Mouse (Mus musculus): ENCODE results near the gene Ubxn6. TPM values are rescaled to one million over a fixed set of nuclear protein-coding genes. Genes with fewer than 3 reads are reported as not detected.
A peak's percentile ranks its signal among the peaks of the same experiment; 100 is the strongest.
"Not testable (repeated sequence)": the region's sequence is repeated elsewhere in the genome, so short reads cannot be mapped to it uniquely, and the experiment has no call there.

Ubxn6 gene
- total RNA-seq (2021) = 10 to 100 TPM; 57.6 to 61.3 TPM

GRCm38 (mm10) chr17:56074827-56075208 is at the start of gene Ubxn6:
Gene Ubxn6 (minus strand): TSS chr17:56075028.
- DNase-seq = peak; percentile 96 to 98
- intact Hi-C loops (cut with DNase I) = no loop called here

GRCm38 (mm10) chr17:56123681-56124340 is 49.0 kb upstream of the Ubxn6 start:
- intact Hi-C loops (cut with DNase I) = no loop called here
- DNase-seq = peak in 1 of 2 experiments; percentile 12

GRCm38 (mm10) chr17:56123161-56123560 is 48.3 kb upstream of the Ubxn6 start:
- peak in 1 of 2 experiments; percentile 3 for DNase-seq
- intact Hi-C loops (cut with DNase I) = no loop called here

GRCm38 (mm10) chr17:56121826-56122225 is 47.0 kb upstream of the Ubxn6 start, which contains the start of gene Lrg1:
Gene Lrg1 (minus strand): TSS chr17:56122001.
- DNase-seq = no peak
- intact Hi-C loops (cut with DNase I) = no loop called here

- DNase-seq = peak; percentile 73 to 77
- intact Hi-C loops (cut with DNase I) = no loop called here
Measured at GRCm38 (mm10) chr17:56119981-56120880, 45.4 kb upstream of the Ubxn6 start.

GRCm38 (mm10) chr17:56119431-56119830 is 44.6 kb upstream of the Ubxn6 start:
- intact Hi-C loops (cut with DNase I) = no loop called here
- DNase-seq = no peak

- peak; percentile 69 to 77 for DNase-seq
- intact Hi-C loops (cut with DNase I) = no loop called here
Measured at GRCm38 (mm10) chr17:56117251-56117710, 42.5 kb upstream of the Ubxn6 start, which contains the start of gene Plin5. Gene Plin5 (minus strand): TSS chr17:56117596.

- intact Hi-C loops (cut with DNase I) = no loop called here
- no peak for DNase-seq
Measured at GRCm38 (mm10) chr17:56116193-56116592, 41.4 kb upstream of the Ubxn6 start.

- intact Hi-C loops (cut with DNase I) = loop anchor here (5.0 kb wide), 1 partner anchor 145 kb away; the partner anchor contains the start of gene Fem1a
- no peak for DNase-seq
Measured at GRCm38 (mm10) chr17:56112743-56113142, 37.9 kb upstream of the Ubxn6 start.

GRCm38 (mm10) chr17:56111864-56112263 is 37.0 kb upstream of the Ubxn6 start:
- DNase-seq = peak; percentile 70 to 73
- intact Hi-C loops (cut with DNase I) = loop anchor here (5.0 kb wide), 1 partner anchor 145 kb away; the partner anchor contains the start of gene Fem1a

- no peak for DNase-seq
- intact Hi-C loops (cut with DNase I) = loop anchor here (5.0 kb wide), 1 partner anchor 146 kb away; the partner anchor contains the start of gene Fem1a
Measured at GRCm38 (mm10) chr17:56111021-56111420, 36.2 kb upstream of the Ubxn6 start.

GRCm38 (mm10) chr17:56110571-56110970 is 35.7 kb upstream of the Ubxn6 start:
- intact Hi-C loops (cut with DNase I) = loop anchor here (5.0 kb wide), 1 partner anchor 147 kb away; the partner anchor contains the start of gene Fem1a
- peak; percentile 54 to 63 for DNase-seq

GRCm38 (mm10) chr17:56109219-56110051 is 34.6 kb upstream of the Ubxn6 start, which contains the start of gene Plin4:
Gene Plin4 (minus strand): TSS chr17:56109803.
- intact Hi-C loops (cut with DNase I) = loop anchor here (5.0 kb wide), 1 partner anchor 148 kb away; the partner anchor contains the start of gene Fem1a
- peak; percentile 69 to 74 for DNase-seq

- intact Hi-C loops (cut with DNase I) = no loop called here
Measured at GRCm38 (mm10) chr17:56108334-56109044, 33.7 kb upstream of the Ubxn6 start.

GRCm38 (mm10) chr17:56107736-56108135 is 32.9 kb upstream of the Ubxn6 start:
- no peak for DNase-seq
- intact Hi-C loops (cut with DNase I) = no loop called here

More at GRCm38 (mm10) chr17:56108334-56109044, 33.7 kb upstream of the Ubxn6 start:
- peak; percentile 78 to 83 for DNase-seq

GRCm38 (mm10) chr17:56106981-56107380 is 32.2 kb upstream of the Ubxn6 start:
- DNase-seq = no peak
- intact Hi-C loops (cut with DNase I) = no loop called here

GRCm38 (mm10) chr17:56106436-56106835 is 31.6 kb upstream of the Ubxn6 start:
- DNase-seq; intact Hi-C loops (cut with DNase I): not testable (repeated sequence)

- DNase-seq; intact Hi-C loops (cut with DNase I): not testable (repeated sequence)
Measured at GRCm38 (mm10) chr17:56104821-56105220, 30.0 kb upstream of the Ubxn6 start.
